Mouse (Mus musculus) small intestine, adult 2 months (tissue): ENCODE results near the gene Usp29.

Source experiments
- CTCF ChIP-seq: fragments of 200-500 bp; IDR thresholded peaks from 2 replicates; pipeline ENCODE4 v1.5.1; 2012; ENCODE audit warnings: low read depth, mild to moderate bottlenecking, control low read depth, inconsistent platforms, low read length, moderate library complexity, mixed read lengths; ENCODE audit not compliant: insufficient replicate concordance, insufficient read length; ENCODE audit errors: extremely low read depth
- POLR2A ChIP-seq: fragments of 200-500 bp; IDR thresholded peaks from 2 replicates; pipeline ENCODE4 v1.6.1; 2012; ENCODE audit warnings: low read depth, mild to moderate bottlenecking, control low read depth, inconsistent platforms, low read length, moderate library complexity

- TF ChIP-seq POLR2A (no peak), CTCF (no peak)
These were observed 34.9 kb downstream of the Usp29 start for GRCm38 (mm10) chr7:6765240-6765639.
